Mouse (Mus musculus): ENCODE data around the gene Sult4a1. TPM values are rescaled to one million over a fixed set of nuclear protein-coding genes. Genes with fewer than 3 reads are reported as not detected.

Gene Sult4a1
- polyA plus RNA-seq, 1 experiment: 96.9 TPM

GRCm38 (mm10) chr15:84094921-84095320 is 10.6 kb downstream of the Sult4a1 start:
- DNase-seq (ENCODE audit: low read depth): peak; percentile 64
- TF ChIP-seq CTCF (IDR thresholded peaks at IDR 0.05; ENCODE audit: borderline replicate concordance, extremely low read depth, insufficient read depth, insufficient read length) (no peak), POLR2A (IDR thresholded peaks at IDR 0.05; ENCODE audit: borderline replicate concordance, extremely low read depth, insufficient read depth, insufficient read length, poor library complexity, severe bottlenecking) (no peak)

GRCm38 (mm10) chr15:84086775-84087174 is 18.8 kb downstream of the Sult4a1 start:
- no peak for DNase-seq (ENCODE audit: low read depth)
- TF ChIP-seq POLR2A (IDR thresholded peaks at IDR 0.05; ENCODE audit: borderline replicate concordance, extremely low read depth, insufficient read depth, insufficient read length, poor library complexity, severe bottlenecking) (no peak), CTCF (IDR thresholded peaks at IDR 0.05; ENCODE audit: borderline replicate concordance, extremely low read depth, insufficient read depth, insufficient read length) (no peak)

GRCm38 (mm10) chr15:84086364-84086763 is 19.2 kb downstream of the Sult4a1 start:
- no peak for TF ChIP-seq CTCF (IDR thresholded peaks at IDR 0.05; ENCODE audit: borderline replicate concordance, extremely low read depth, insufficient read depth, insufficient read length)
- no peak for TF ChIP-seq POLR2A (IDR thresholded peaks at IDR 0.05; ENCODE audit: borderline replicate concordance, extremely low read depth, insufficient read depth, insufficient read length, poor library complexity, severe bottlenecking)
- no peak for DNase-seq (ENCODE audit: low read depth)

GRCm38 (mm10) chr15:84080069-84080468 is 25.5 kb downstream of the Sult4a1 start:
- DNase-seq (ENCODE audit: low read depth): no peak
- TF ChIP-seq POLR2A (IDR thresholded peaks at IDR 0.05; ENCODE audit: borderline replicate concordance, extremely low read depth, insufficient read depth, insufficient read length, poor library complexity, severe bottlenecking) (no peak), CTCF (IDR thresholded peaks at IDR 0.05; ENCODE audit: borderline replicate concordance, extremely low read depth, insufficient read depth, insufficient read length) (no peak)

- DNase-seq (ENCODE audit: low read depth): no peak
These were observed 26.0 kb downstream of the Sult4a1 start for GRCm38 (mm10) chr15:84079519-84079918.

GRCm38 (mm10) chr15:84078667-84079066 is 26.9 kb downstream of the Sult4a1 start:
- no peak for DNase-seq (ENCODE audit: low read depth)
- TF ChIP-seq CTCF (IDR thresholded peaks at IDR 0.05; ENCODE audit: borderline replicate concordance, extremely low read depth, insufficient read depth, insufficient read length) (no peak), POLR2A (IDR thresholded peaks at IDR 0.05; ENCODE audit: borderline replicate concordance, extremely low read depth, insufficient read depth, insufficient read length, poor library complexity, severe bottlenecking) (no peak)

More at GRCm38 (mm10) chr15:84079519-84079918, 26.0 kb downstream of the Sult4a1 start:
- no peak for TF ChIP-seq POLR2A (IDR thresholded peaks at IDR 0.05; ENCODE audit: borderline replicate concordance, extremely low read depth, insufficient read depth, insufficient read length, poor library complexity, severe bottlenecking)

GRCm38 (mm10) chr15:84077151-84077550 is 28.4 kb downstream of the Sult4a1 start:
- TF ChIP-seq CTCF (IDR thresholded peaks at IDR 0.05; ENCODE audit: borderline replicate concordance, extremely low read depth, insufficient read depth, insufficient read length): no peak
- no peak for TF ChIP-seq POLR2A (IDR thresholded peaks at IDR 0.05; ENCODE audit: borderline replicate concordance, extremely low read depth, insufficient read depth, insufficient read length, poor library complexity, severe bottlenecking)
- DNase-seq (ENCODE audit: low read depth): no peak

- peak; percentile 30 for DNase-seq (ENCODE audit: low read depth)
- no peak for TF ChIP-seq POLR2A (IDR thresholded peaks at IDR 0.05; ENCODE audit: borderline replicate concordance, extremely low read depth, insufficient read depth, insufficient read length, poor library complexity, severe bottlenecking)
- peak; percentile 40; the same call in 1 of the 2 replicates for TF ChIP-seq CTCF (IDR thresholded peaks at IDR 0.05; ENCODE audit: borderline replicate concordance, extremely low read depth, insufficient read depth, insufficient read length)
These were observed 30.8 kb downstream of the Sult4a1 start for GRCm38 (mm10) chr15:84074705-84075185.

- DNase-seq (ENCODE audit: low read depth): peak; percentile 83
- TF ChIP-seq CTCF (IDR thresholded peaks at IDR 0.05; ENCODE audit: borderline replicate concordance, extremely low read depth, insufficient read depth, insufficient read length): peak; percentile 97
- no peak for TF ChIP-seq POLR2A (IDR thresholded peaks at IDR 0.05; ENCODE audit: borderline replicate concordance, extremely low read depth, insufficient read depth, insufficient read length, poor library complexity, severe bottlenecking)
These were observed 31.4 kb downstream of the Sult4a1 start for GRCm38 (mm10) chr15:84073911-84074704.

GRCm38 (mm10) chr15:84073058-84073457 is 32.5 kb downstream of the Sult4a1 start:
- peak; percentile 28 for DNase-seq (ENCODE audit: low read depth)
- no peak for TF ChIP-seq POLR2A (IDR thresholded peaks at IDR 0.05; ENCODE audit: borderline replicate concordance, extremely low read depth, insufficient read depth, insufficient read length, poor library complexity, severe bottlenecking)
- no peak for TF ChIP-seq CTCF (IDR thresholded peaks at IDR 0.05; ENCODE audit: borderline replicate concordance, extremely low read depth, insufficient read depth, insufficient read length)

GRCm38 (mm10) chr15:84072226-84072625 is 33.3 kb downstream of the Sult4a1 start:
- TF ChIP-seq CTCF (IDR thresholded peaks at IDR 0.05; ENCODE audit: borderline replicate concordance, extremely low read depth, insufficient read depth, insufficient read length): peak; percentile 72
- no peak for TF ChIP-seq POLR2A (IDR thresholded peaks at IDR 0.05; ENCODE audit: borderline replicate concordance, extremely low read depth, insufficient read depth, insufficient read length, poor library complexity, severe bottlenecking)

More at GRCm38 (mm10) chr15:84072226-84072625, 33.3 kb downstream of the Sult4a1 start:
- DNase-seq (ENCODE audit: low read depth): peak; percentile 90
